Mouse (Mus musculus): ENCODE measurements at regions not wholly inside any gene's neighbourhood (a gene's known extent, or its start where the extent isn't known, plus 50 kb on each side); places are given as distances from the start of the nearest gene placed in this dataset.
A peak's percentile ranks its signal among the peaks of the same experiment; 100 is the strongest.

DNA sequence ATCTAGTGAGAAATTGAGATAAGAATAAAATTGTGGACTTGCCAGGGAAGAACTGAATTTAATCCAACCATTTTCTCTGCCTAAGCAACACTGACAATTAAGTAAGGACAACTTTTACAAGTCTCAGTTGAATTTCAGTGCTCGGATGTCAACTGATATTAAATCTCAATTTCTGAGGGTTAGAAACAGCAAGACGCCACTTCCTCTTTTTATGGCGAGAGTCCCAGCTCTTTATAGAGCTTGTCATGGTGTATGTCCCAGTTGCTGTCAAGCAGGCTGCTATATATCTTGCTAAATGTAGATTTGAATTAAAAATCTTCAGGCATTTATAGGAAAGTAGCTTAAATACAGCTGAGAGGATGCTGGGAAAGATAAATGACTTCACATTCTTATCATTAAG lies 697.8 kb upstream of the Got2 start:
- Histone ChIP-seq H3K9me3 (no peaks in the 10 kb centered on the region), H3K4me1 (no peaks in the 10 kb centered on the region), H3K4me3 (no peak overlapping the region), H3K27ac (replicated peaks) (no peak overlapping the region), H3K36me3 (no peaks in the 10 kb centered on the region), H3K4me2 (replicated peaks) (no peak overlapping the region), H3K9ac (replicated peaks) (no peak overlapping the region), H3K27me3 (no peaks in the 10 kb centered on the region)
- WGBS, result 67% methylated on average over 3 of the region's 3 CpGs
- ATAC-seq (replicated peaks), result no peak

DNA sequence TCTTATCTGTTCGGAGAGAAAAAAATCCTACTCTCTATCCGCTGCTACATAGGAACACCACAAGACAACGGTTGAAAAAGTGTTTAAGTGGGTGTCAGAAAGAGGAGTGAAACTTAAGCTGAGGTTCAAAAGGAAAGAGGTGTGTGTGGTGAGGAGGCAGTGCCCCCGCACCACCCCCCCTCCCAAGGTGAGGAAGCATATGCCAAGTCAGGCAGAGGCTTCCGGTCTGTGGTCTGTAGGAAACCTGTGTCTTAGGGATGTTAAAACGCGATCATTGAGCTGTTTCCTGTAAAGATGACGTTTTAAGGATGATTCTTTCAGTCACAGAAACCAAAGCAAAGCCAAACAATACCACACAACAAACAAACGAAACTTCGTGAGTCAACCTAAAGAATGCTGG lies 664.2 kb upstream of the Got2 start:
- Histone ChIP-seq H3K27me3 (no peaks in the 10 kb centered on the region), H3K4me3 (no peak overlapping the region), H3K9me3 (no peaks in the 10 kb centered on the region), H3K36me3 (no peaks in the 10 kb centered on the region), H3K4me1 (no peaks in the 10 kb centered on the region), H3K4me2 (replicated peaks) (no peak overlapping the region), H3K27ac (replicated peaks) (no peak overlapping the region), H3K9ac (replicated peaks) (no peak overlapping the region)
- 86% methylated on average over 10 of the region's 10 CpGs for WGBS
- no peak for ATAC-seq (replicated peaks)

DNA sequence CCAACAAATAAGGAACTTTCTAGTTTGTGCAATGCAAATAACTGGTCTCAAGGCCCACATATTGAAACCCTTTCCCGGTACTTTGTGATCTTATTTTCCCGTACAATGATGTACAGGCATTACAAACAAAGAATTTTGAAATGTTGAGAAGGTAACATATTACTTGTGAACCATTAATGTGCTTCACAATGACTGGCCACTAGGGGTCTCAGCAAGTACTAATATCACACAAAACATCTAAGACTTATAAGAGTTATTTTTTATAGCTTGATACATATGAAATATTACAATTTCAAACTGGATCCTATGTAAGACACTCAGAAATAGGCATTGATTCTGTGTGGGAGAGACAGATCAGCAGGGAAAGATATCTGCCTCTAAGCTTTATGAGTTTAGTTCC lies 662.1 kb upstream of the Got2 start:
- Histone ChIP-seq H3K27me3 (no peaks in the 10 kb centered on the region), H3K9me3 (no peaks in the 10 kb centered on the region), H3K4me3 (no peak overlapping the region), H3K4me2 (replicated peaks) (no peak overlapping the region), H3K27ac (replicated peaks) (no peak overlapping the region), H3K9ac (replicated peaks) (no peak overlapping the region), H3K36me3 (no peaks in the 10 kb centered on the region), H3K4me1 (no peaks in the 10 kb centered on the region)
- no peak for ATAC-seq (replicated peaks)
- WGBS, result 89% methylated on average over 2 of the region's 2 CpGs

DNA sequence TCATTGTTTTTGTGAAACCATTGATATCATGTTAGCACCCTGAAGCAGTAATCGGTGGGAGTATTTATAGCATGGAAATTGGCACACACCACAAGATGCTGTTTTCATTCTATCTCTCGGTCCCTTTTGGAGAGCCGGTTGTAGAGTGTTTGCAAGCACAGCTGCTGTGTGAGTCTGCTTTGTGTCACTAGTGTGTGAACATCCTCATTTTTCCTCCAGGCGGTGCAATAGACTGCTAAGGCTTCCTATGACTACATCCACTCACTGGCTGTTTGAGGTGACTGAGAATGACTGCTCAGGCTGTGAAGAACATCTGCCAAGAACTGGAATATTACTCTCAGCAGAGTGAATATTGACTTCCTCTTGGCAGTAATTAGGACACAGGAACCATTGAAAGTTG lies 660.3 kb upstream of the Got2 start:
- no peaks in the 10 kb centered on the region for H3K4me1 ChIP-seq
- WGBS, result 57% methylated on average over 4 of the region's 4 CpGs
- H3K36me3 ChIP-seq, result no peaks in the 10 kb centered on the region
- no peak for ATAC-seq (replicated peaks)
- no peak overlapping the region for H3K4me3 ChIP-seq
- H3K9ac ChIP-seq (replicated peaks), result no peak overlapping the region
- no peak overlapping the region for H3K4me2 ChIP-seq (replicated peaks)
- H3K27ac ChIP-seq (replicated peaks), result no peak overlapping the region
- no peaks in the 10 kb centered on the region for H3K9me3 ChIP-seq
- H3K27me3 ChIP-seq, result no peaks in the 10 kb centered on the region

DNA sequence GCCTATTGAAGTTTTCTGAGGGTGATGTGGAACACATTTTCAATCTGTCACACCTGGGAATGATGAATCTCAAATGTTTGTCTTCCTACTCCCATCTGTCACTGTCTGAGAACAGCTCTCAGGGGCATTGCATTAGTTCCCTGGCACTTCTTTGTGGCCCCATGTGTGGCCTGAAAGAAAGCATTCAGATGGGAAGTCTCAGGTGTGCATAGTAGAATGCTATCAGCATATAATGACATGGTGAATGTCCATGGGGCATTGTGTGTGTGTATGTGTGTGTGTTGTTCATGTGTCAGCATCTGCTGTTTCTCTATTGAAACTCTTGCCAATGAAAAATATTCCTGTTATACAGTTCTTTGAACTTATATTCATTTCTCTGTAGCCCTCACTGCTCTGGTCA lies 659.8 kb upstream of the Got2 start:
- Histone ChIP-seq H3K4me2 (replicated peaks) (no peak overlapping the region), H3K27me3 (no peaks in the 10 kb centered on the region), H3K9ac (replicated peaks) (no peak overlapping the region), H3K36me3 (no peaks in the 10 kb centered on the region), H3K4me3 (no peak overlapping the region), H3K9me3 (no peaks in the 10 kb centered on the region), H3K4me1 (no peaks in the 10 kb centered on the region), H3K27ac (replicated peaks) (no peak overlapping the region)
- ATAC-seq (replicated peaks), result no peak

DNA sequence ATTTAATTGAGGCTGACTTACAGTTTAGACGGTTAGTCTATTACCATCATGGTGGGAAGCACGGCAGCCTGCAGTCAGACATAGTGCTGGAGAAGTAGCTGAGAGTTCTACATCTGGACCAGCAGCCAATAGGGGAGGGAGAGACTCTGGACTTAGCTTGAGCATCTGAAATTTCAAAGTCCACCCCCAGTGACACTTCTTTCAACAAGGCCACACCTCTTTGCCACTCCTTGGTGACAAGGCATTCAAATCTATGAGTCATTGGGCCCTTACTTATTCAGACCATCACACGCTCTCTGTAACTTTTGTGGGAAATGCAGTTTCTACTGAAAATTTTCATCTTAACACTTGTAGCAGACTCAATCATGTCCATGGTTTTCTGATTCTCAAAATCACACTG lies 653.9 kb upstream of the Got2 start:
- Histone ChIP-seq H3K4me1 (no peaks in the 10 kb centered on the region), H3K4me2 (replicated peaks) (no peak overlapping the region), H3K9ac (replicated peaks) (no peak overlapping the region), H3K27ac (replicated peaks) (no peak overlapping the region), H3K4me3 (no peak overlapping the region), H3K9me3 (no peaks in the 10 kb centered on the region), H3K27me3 (no peaks in the 10 kb centered on the region), H3K36me3 (no peaks in the 10 kb centered on the region)
- WGBS, result 96% methylated on average over 3 of the region's 3 CpGs
- ATAC-seq (replicated peaks), result no peak

DNA sequence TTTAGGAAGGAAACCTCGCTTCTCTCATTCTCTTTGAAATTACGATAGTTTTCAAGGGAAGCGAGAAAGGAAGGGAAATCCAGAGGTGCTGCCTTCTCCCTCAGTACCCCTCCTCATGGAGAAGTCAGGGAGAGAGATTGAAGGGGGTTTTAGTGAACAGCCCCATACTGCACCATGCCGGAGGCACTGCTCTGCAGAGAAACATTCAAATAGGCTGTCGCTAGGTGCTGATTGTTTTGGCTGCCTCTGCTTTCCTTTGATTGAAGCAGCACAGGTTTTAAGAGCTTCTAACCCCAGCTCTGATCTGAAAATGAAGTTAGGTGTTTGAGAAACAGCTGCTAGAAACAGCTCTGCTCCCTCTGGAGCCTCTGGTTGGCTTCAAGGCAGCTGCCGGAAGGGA lies 610.5 kb upstream of the Got2 start:
- no peaks in the 10 kb centered on the region for H3K4me1 ChIP-seq
- H3K9me3 ChIP-seq, result no peaks in the 10 kb centered on the region
- no peak overlapping the region for H3K9ac ChIP-seq (replicated peaks)
- ATAC-seq (replicated peaks), result no peak
- no peak overlapping the region for H3K4me2 ChIP-seq (replicated peaks)
- no peaks in the 10 kb centered on the region for H3K36me3 ChIP-seq
- H3K27ac ChIP-seq (replicated peaks), result no peak overlapping the region
- H3K4me3 ChIP-seq, result no peak overlapping the region
- WGBS, result 65% methylated on average over 6 of the region's 6 CpGs
- H3K27me3 ChIP-seq, result no peaks in the 10 kb centered on the region

DNA sequence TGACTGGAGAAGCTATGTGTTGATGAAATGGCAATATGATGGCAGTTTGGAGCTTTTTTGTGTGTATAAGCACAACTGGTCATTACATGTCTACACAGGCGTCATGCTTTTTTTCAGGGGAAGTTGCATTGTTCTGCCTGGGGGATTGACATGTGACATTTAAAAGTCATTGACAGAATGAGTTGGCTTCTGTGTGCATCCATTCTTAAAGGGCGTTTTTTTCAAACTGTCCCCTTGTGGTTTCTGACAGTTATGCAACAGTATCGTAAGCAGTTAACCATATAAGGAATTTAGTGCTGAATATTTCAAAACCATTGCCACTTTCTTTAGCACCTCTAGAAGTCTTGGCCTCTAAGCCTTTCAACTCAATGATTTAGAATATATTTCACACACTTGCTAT lies 607.1 kb upstream of the Got2 start:
- Histone ChIP-seq H3K27ac (replicated peaks) (no peak overlapping the region), H3K36me3 (no peaks in the 10 kb centered on the region), H3K9me3 (no peaks in the 10 kb centered on the region), H3K9ac (replicated peaks) (no peak overlapping the region), H3K4me1 (no peaks in the 10 kb centered on the region), H3K4me2 (replicated peaks) (no peak overlapping the region), H3K4me3 (no peak overlapping the region), H3K27me3 (no peaks in the 10 kb centered on the region)
- no peak for ATAC-seq (replicated peaks)
- 95% methylated on average over 3 of the region's 3 CpGs for WGBS

DNA sequence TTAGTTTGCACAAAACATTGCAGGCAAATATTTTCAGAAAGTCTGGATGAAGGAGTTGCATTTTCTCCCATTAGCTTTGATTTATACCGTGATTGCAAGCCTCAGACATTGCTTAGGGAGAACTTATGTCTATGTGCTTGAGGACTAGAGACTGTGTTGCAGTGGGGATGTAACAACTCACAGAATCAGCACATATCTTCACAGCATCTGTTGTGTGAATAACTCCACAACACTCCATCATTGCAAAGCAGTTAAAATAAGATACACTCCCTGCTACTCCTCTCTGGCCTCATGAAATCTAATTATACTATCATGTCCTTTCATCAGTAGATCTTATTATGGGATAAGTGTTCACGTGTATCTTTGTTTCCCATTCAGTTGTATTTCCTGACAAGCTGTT lies 601.5 kb upstream of the Got2 start:
- no peak overlapping the region for H3K4me2 ChIP-seq (replicated peaks)
- no peak overlapping the region for H3K27ac ChIP-seq (replicated peaks)
- H3K9ac ChIP-seq (replicated peaks), result no peak overlapping the region
- H3K4me3 ChIP-seq, result no peak overlapping the region
- no peak; the same call in 1 of the 2 replicates for ATAC-seq (replicated peaks)
- no peaks in the 10 kb centered on the region for H3K36me3 ChIP-seq
- peaks cover 8% of the 10 kb centered on the region for H3K4me1 ChIP-seq
- H3K9me3 ChIP-seq, result no peaks in the 10 kb centered on the region
- no peaks in the 10 kb centered on the region for H3K27me3 ChIP-seq
- WGBS, result 46% methylated on average over 2 of the region's 2 CpGs

DNA sequence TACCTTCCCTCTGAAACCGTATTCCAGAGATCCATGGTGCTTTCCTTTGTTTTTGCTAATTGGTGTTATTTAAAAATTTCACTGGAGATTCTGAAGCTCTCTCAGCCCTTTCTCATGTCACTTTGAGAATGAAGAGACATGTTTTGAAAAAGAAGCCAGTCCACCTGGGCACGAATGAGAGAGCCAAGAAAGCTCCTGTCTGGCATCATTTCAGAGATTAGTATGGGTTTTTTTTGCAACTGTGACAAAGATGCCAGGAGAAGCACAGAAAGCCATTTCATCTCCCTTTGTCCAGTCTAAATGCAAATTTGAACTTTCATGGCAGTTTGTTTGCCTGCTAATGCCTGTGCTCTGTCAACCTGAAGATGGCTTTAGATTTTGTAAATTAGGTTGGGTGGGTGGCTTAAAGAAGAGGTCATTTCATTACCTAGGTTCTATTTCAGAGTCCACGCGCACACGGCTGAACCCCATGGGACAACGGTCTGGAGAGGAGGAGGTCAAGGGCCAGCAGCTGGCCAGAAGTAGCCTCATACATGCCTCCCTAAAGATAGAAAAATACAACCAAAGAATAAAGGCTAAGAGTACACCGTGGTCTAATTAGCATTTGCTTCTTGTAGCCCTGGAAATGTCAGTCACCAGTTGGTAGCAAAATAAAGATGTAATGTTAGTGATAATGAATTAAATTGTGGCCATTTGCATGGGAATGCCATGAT lies 600.5 kb upstream of the Got2 start:
- 33% methylated on average over 7 of the region's 7 CpGs for WGBS
- Histone ChIP-seq H3K9me3 (no peaks in the 10 kb centered on the region), H3K4me2 (replicated peaks) (no peak overlapping the region), H3K36me3 (no peaks in the 10 kb centered on the region), H3K4me1 (peaks cover 8% of the 10 kb centered on the region), H3K4me3 (no peak overlapping the region), H3K9ac (replicated peaks) (no peak overlapping the region), H3K27me3 (no peaks in the 10 kb centered on the region), H3K27ac (replicated peaks) (no peak overlapping the region)
- ATAC-seq (replicated peaks), result no peak

DNA sequence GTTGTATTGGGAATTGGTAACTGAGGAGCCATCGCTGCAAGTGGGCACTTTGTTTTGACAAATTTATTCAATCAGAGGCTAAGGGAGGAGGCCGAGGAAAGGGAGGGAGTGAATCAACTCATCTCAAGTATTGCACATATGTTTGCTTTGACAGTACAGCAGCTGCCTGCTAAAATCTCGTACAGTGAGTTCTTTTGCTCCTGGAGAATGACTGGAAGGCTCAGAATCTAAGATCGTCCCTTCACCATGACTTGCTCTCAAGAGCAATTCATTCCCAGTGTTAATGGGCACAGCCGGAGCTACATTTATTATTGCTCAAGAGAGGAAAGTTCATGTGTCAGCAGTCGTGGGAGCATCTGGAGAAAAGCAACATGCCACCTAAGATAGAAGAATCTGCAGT lies 567.6 kb upstream of the Got2 start:
- Histone ChIP-seq H3K27ac (replicated peaks) (peak overlapping the region; percentile 55), H3K4me1 (peaks cover 13% of the 10 kb centered on the region), H3K36me3 (no peaks in the 10 kb centered on the region), H3K9ac (replicated peaks) (peak overlapping the region; percentile 8; the same call in 1 of the 2 replicates), H3K27me3 (no peaks in the 10 kb centered on the region), H3K9me3 (no peaks in the 10 kb centered on the region), H3K4me2 (replicated peaks) (peak overlapping the region; percentile 46), H3K4me3 (peak overlapping the region; percentile 32)
- ATAC-seq (replicated peaks), result peak; percentile 81
- 3% methylated on average over 6 of the region's 6 CpGs for WGBS

DNA sequence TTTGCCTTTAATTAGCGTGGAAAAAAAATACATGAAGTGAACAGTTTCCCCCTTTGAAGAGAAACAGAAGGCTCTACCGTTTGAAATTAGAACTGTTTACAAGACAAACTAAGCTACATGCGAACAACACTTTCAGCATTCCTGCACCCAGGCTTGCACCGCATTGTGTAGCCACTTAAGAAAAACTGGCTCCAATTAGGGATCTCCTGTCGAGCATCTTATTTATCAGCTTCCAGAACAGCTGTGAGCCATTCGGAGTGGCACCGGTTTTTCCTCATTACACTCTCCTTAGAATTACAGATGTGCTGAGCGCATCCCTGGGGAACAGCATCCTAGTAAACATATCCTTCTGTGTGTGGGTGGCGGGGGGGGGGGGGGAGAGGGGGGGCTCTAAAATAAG lies 567.0 kb upstream of the Got2 start:
- H3K36me3 ChIP-seq, result no peaks in the 10 kb centered on the region
- H3K27ac ChIP-seq (replicated peaks), result peak overlapping the region; percentile 55; the same call in 1 of the 2 replicates
- H3K9me3 ChIP-seq, result no peaks in the 10 kb centered on the region
- peak overlapping the region; percentile 8; the same call in 1 of the 2 replicates for H3K9ac ChIP-seq (replicated peaks)
- no peaks in the 10 kb centered on the region for H3K27me3 ChIP-seq
- H3K4me3 ChIP-seq, result peak overlapping the region; percentile 32
- 1% methylated on average over 9 of the region's 9 CpGs for WGBS
- H3K4me1 ChIP-seq, result peaks cover 13% of the 10 kb centered on the region
- H3K4me2 ChIP-seq (replicated peaks), result peak overlapping the region; percentile 46
- peak; percentile 84 for ATAC-seq (replicated peaks)

DNA sequence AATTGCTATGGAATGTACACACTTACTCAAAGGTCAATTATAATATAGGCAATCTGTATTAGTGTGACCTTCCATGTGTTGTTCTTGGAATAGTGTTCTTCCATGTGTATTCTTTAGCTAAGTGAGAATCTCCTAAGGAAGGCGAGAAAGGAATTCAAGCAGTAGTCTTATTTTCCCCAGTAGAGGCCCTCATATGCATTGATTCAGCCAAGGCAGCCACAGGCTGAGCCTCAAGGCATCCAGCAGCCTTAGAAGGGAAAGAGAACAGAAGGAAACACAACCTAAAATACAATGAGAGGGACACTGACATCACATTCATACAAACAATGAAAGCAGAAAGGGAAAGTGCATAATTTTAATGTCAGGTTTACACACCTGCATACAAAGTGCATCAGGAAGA lies 541.4 kb upstream of the Got2 start:
- no peaks in the 10 kb centered on the region for H3K36me3 ChIP-seq
- H3K27ac ChIP-seq (replicated peaks), result no peak overlapping the region
- no peaks in the 10 kb centered on the region for H3K27me3 ChIP-seq
- H3K4me2 ChIP-seq (replicated peaks), result no peak overlapping the region
- no peaks in the 10 kb centered on the region for H3K9me3 ChIP-seq
- 0 out of 2 replicates have a peak, but pooled peaks have one; percentile 61 for ATAC-seq (replicated peaks)
- no peak overlapping the region for H3K9ac ChIP-seq (replicated peaks)
- WGBS, result 51% methylated on average over 1 of the region's 1 CpGs
- no peak overlapping the region for H3K4me3 ChIP-seq
- H3K4me1 ChIP-seq, result no peaks in the 10 kb centered on the region

Data from forebrain, embryonic 15.5 days (tissue).